Mouse (Mus musculus): ENCODE measurements at regions not wholly inside any gene's neighbourhood (a gene's known extent, or its start where the extent isn't known, plus 50 kb on each side); places are given as distances from the start of the nearest gene placed in this dataset.

DNA sequence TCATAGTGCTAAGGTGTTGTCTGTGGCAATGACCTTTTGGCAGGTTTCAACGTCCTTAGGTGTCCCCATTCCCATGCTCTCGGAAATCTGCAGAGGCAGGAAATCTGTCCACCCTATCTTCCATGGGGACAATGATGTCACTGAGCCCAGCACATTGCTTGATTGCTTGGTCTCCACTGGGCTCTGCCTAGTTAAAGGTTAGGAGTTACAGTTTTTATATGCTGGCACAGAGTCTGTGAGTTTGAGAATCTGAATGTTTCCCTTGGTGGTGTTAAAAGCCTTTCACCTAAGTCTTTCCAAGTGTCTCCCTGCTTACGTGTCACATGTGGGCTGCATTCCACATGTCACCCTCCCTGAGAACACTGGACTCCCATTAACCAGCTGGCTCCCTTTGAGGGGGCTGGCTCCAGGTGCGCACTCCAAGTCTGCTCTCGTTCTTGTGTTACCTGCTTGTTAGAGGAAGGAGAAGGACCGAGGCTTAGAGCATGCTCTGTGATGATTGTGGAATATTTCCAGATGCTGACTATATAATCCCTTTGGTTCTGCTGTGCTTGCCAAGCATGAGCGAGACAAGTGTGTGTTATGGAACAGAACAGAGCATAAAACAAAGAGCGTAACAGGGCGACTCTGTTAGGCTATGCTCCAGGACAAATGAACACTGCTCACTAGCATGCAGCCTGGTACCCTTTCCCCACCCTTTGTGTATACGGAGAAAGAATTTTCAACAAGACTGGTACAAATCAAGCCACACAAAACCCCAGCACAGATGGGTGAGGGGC lies 284.6 kb upstream of the Auts2 start:
- no peak for DNase-seq (ENCODE audit: low spot score in 2 of 2)

DNA sequence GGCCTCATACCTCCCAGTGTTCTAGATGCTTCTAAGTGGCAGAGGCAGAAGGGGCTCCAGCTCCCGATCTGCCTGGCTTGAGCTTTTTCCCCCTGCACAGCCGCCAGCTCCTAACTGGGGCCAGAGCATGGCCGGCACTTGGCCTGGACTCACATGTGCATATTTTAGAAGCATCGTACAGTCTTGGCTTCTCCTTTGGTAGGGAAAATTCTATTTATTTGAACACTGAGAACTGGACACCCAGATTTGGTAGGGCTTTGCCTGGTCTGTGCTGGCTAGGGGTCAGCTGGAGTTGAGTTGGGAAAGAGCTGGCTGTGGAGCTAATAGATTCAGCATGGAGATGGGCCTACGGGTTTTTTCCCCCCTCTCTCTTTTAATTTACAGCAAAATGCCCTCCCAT lies 282.9 kb upstream of the Auts2 start:
- no peak for DNase-seq (ENCODE audit: low spot score in 2 of 2)

DNA sequence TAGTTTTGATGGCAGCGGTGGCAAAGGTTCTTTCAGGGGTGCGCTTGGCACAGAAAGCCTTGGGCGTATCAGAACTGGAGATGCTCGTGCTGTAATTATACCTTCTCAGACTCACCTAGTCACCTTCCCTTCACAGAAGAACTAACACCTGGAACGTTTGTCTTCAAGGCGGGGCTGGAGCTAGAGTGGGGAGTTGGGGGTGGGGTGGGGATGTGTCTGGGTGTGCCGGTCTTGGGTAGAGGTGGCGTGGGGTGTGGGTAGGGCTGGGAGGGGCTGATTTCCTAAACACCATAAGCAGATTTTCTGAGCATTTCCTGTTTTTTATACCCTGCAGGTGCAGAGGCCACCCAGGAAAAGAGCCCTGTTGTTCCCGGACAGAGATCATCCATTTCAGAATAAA lies 274.5 kb upstream of the Auts2 start:
- no peak for DNase-seq (ENCODE audit: low spot score in 2 of 2)

DNA sequence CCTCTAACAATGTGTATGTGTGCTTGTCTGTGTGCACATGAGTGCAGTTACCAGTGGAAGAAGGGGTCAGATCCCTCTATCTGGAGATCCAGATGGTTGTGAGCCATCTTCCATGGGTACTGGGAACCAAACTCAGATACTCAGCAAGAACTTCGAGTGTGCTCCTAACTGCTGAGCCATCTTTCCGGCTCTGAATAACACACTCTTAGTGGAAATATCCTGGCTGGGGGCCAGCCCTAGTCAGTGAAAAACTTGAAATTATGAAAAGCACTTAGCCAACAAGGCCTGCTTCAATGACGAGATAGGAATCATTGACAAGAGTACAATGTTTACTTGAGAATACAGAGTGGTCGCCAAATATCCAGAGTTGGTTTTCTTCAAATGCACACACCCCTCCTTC lies 266.0 kb upstream of the Auts2 start:
- DNase-seq (ENCODE audit: low spot score in 2 of 2), result no peak

DNA sequence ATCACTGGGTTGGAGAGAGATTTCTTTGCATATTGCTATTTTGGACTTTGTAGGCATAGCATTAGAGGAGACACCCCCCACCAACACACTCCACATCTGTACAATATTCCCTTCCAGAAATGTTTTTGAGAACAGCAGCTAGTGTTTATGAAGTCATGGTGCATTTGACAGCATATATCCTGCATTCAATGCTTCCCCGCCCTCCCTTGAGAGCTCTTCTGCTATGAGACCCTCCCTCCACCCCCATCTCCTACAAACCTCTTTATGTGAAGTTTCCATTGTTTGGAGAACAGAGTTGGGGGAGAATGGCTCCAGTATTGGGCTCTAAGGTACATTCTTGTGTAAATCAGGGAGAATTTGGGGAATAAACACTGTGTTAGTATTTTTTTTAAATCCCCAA lies 252.9 kb upstream of the Auts2 start:
- no peak for DNase-seq (ENCODE audit: low spot score in 2 of 2)

DNA sequence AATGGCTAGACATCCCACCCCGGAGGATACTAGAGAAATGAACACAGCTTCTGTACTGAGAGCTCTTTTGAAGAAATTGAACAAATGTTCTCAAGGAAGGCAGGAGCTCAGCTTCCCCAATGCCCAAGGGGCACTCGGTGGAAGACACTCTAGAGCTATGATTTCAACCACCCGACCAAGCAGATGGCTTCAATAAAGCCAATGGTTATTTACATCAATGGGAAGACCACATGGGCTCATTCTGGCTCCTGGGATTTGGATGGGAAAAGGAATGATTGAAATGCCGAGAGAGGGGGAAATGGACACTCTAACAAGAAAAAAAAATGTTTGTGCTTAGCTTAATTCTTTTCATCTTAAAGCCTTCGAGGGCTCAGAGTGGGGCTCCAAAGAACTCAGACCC lies 249.3 kb upstream of the Auts2 start:
- no peak for DNase-seq (ENCODE audit: low spot score in 2 of 2)

DNA sequence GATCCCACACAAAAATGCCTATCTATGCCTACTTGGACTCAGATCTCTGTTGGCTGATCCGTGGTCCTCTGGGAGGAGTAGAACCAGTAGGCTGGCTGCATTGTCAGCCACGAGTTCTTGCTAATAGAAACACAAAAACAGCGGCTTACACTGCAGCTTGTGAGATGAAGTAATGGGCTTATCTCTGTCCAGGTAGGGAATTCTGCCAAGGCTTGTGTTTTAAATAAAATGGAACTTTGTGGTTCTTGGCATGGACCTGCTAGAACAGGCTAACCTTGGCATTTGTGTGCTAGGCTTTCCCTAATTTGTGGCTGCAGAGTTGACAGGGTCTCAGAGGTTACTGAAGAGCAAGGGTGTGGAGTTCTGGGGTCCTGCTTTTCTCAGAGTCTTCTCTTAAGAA lies 242.1 kb upstream of the Auts2 start:
- DNase-seq (ENCODE audit: low spot score in 2 of 2), result no peak

DNA sequence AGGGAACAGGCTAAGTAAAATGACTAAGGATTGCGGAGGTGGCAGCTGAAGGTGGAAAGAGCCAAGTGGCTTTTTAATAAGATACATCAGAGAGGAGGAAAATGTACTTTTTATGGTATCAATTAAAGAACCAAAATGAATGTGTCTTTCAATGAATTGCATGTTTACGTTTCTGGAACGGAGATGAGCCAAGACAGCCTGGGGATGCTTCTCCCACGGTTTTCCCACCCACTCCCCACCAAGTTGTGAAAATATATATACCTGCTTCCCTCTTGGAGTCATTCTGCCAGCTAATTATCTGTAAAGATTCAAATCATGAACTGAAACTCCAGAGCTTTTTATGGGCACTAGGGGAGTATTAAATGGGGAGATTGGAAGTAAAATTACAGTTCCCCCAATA lies 241.6 kb upstream of the Auts2 start:
- DNase-seq (ENCODE audit: low spot score in 2 of 2), result no peak

DNA sequence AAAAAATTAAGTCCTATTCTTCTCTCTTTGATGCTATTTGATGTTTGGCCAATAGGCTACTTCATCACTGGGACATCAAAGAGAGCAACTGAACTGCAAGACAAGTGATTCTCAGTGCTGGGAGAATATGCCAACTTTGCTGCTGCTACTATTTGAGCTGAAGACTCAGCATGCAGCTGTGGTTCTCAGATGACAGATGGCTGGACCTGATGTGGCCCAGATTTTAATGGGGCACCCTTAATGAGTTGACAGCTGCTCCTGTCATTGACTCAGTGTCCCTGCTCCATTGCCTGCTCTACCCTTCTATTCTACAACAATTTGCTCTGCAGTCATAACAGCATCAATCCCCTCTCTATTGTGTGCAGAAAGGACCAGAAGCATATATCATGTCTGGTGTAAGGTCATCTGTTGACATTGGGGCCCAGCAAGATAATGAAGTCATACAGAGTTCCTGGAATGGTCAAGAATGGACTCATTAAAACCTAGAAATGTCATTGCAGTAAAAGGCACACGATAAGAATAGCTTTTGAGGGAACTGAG lies 231.1 kb upstream of the Auts2 start:
- no peak for DNase-seq (ENCODE audit: low spot score in 2 of 2)

DNA sequence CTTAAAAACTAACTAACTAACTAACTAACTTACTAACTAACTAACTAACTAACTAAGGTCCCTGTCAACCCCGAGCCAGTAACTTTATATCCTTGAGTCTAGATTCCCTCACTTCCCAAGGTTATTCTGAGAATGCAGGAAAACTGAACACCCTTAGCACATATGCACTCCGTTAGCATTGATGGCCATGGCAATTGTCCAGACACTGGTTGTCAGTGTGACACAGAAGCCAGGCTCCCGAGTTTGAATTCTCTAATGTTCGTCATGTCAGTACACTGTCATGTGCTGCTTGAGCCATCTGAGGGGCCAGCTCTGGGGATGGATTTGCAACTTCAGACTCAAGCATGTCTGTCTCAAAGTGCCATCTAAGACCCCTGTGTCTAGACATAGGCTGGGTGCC lies 217.3 kb upstream of the Auts2 start:
- no peak for DNase-seq (ENCODE audit: low spot score in 2 of 2)

DNA sequence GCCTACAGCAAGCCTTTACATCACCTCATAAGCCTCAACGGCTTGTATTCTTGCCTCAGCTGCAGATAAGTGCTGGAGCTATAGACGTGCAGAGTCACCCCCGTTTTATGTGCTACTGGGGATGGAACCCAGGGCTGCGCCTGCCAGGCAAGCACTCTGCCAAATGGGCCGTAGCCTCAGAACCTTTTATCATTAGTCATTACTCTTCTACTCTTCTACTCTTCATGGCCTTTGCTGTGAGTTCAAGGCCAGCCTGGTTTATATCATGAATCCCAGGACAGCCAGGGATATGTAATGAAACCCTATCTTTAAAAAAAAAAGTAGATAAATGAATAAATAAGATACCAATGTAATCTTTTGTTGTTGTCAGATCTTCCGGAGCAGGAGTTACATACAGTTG lies 216.6 kb upstream of the Auts2 start:
- DNase-seq (ENCODE audit: low spot score in 2 of 2), result no peak

DNA sequence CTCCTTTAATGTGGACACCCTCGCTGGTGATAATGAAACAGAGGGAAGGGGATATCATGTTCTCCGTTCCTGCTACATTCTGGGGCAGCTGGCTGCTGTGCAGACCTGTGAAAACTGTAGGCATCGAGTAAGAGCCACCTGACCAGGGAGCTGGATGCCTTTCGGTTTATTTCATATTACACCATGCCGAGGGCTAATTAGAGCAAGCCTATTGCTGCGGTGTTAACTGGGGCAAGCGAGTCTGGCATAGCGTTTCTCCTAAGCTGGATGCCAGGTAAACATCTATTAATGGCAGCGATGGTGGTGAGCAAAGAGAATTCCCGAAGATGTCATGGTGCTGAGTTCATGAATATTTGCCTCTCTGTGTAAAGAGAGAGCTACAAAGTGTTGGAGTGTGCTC lies 215.8 kb upstream of the Auts2 start:
- no peak for DNase-seq (ENCODE audit: low spot score in 2 of 2)

DNA sequence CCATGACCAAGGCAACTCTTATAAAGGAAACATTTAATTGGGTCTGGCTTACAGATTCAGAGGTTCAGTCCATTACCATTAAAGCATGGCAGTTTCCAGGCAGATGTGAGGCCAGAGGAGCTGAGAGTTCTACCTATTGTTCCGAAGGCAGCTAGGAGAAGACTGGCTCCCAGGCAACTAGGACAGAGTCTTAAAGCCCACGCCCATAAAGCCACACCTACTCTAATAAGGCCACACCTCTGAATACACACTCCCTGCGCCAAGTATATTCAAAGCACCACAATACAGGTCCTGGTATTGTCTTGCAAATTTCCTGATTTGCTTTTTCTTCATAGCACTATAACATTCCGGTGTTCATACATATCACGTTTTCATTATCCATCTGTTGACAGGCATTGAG lies 194.8 kb upstream of the Auts2 start:
- DNase-seq (ENCODE audit: low spot score in 2 of 2), result no peak

DNA sequence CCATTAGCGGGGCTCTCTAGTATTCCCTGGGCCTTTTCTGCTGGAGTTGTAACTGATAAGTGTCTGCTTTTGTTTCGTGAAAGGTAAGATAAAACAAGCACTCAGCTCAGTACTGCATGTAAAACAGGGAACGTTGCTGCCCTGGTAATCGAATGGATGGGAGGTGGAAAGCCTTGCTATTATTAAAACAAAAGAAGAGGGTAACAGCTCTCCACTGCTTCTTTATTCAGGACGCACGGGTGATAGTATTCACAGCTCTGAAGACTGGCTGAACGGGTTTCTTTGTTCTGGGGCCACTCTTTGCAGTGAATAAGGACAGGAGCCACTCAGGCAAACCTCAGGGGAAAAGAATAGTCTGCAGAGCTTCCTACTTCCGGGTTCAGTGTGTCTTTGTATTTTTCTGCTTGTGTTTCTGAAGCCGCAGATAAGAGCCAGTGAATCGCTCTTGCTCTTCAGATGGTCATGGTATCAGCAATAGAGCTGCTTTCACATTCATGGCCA lies 185.6 kb upstream of the Auts2 start:
- no peak for DNase-seq (ENCODE audit: low spot score in 2 of 2)

DNA sequence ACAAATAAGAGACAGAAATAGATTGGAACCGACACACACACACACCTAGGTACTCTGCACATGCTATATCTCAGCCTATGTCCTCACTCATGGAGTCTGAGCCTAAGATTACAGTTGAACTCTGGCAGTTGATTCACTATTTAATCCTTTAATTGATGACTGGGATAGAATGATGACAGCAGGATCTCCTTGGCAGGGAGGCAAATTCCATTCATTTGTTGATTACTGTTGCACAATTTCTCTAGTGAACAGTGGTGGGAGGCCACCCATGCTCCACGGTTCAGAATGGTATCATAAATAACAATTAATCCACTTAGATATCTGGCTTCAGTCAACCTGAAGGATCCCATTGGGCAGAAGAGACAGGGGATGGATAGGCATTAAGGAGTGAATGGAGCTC lies 181.3 kb upstream of the Auts2 start:
- no peak for DNase-seq (ENCODE audit: low spot score in 2 of 2)

DNA sequence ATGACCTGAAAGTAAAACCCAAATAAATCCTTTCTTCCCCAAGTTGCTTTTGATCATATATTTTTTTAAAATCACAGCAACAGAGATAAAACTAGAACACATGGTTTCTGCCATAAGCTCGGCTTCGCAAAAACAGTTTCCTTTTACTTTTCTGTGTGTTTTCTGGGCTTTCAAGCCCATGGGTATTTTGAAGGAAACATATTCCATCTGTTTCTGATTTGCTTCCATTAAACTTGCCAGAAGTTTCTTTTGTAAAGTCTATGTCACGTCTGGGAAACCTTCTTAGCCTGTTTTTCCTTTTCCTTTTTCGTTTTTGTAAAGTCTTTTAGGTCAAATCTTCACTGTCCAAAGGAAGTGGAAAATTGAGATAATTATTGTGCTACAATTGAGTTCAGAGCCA lies 167.2 kb upstream of the Auts2 start:
- no peak for DNase-seq (ENCODE audit: low spot score in 2 of 2)

DNA sequence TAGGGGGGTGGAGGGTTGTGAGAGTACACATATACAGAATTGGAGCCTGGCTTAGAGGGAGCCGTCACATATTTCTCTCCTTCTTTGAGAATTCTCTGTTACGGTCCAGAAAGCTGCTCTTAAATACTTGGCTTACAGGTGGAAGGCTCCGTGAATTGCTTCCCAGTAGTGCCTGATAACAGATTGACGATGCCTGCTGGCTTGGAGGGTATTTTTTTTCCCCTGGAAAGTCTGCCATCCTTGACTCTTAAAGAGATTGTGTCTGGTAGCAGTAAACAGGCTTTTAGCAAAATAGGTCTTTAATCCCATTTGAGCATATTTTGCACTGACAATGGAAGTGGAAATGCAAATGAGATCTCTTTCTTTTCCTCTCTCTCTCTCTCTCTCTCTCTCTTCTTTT lies 164.4 kb upstream of the Auts2 start:
- DNase-seq (ENCODE audit: low spot score in 2 of 2), result no peak

DNA sequence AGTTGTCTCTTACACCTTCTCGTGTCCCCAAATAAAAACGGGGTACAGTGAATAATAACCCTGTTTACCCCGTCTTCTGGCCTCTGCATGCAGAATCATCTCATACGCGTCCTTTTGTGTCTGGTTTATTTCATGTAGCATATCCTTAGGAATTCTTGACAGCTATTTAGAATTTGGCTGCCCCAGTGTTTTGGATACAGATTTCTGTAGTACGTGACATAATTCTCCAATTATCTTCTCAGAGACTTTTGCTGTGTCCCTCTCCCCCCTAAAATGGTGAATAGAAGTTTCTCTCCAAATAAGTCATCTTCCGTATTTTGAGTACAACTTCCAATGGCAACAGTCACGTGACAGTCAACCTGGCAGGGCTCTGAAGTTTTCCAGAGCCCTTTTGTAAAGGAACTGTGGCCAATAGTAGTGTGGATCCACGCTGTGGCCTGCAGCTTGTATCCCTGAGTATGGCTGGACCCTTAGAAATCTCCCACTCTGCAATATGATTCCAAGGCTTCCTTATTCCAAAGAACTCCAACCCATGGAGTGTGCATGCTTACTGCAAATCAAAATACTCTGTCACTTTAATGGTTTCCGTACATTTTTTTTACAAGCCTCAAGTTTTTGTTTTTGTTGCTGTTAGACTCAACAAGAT lies 160.4 kb upstream of the Auts2 start:
- no peak for DNase-seq (ENCODE audit: low spot score in 2 of 2)

DNA sequence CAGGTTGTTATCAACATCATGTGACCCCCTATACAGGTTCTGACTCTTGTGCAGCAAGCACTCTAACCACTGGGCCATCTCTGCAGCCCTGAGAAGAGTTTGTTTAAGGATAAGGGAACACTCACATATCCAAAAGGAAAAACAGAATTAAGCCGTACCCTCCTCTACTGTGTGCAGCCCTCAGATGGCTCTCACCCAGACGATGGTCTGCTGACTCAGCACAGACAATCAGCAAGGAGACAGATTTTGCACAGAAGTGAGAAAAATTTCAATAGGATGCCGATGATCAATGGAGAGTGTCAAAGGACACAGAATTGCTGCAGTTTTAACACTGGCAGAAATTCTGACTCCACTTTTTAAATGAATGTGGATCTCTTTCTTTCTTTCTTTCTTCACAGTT lies 159.4 kb upstream of the Auts2 start:
- no peak for DNase-seq (ENCODE audit: low spot score in 2 of 2)

DNA sequence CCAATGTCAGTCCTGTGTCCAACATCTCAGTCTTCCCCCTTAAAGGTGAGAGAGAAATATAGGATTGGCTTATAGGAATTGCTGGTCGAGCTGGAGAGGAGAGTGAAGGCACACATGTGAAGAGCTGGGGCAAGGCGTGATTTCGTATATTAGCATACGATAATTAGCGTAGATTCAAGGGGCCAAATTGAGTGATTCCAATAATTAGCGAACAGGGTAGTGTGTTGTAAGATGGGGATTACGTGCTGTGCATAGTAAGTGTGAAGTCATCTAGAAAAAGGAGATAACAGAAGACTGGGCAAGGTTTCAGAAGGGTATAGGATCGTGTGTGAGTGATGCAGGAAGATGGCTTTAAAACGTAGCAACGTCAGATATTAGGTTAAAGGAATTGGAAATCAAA lies 147.6 kb upstream of the Auts2 start:
- no peak for DNase-seq (ENCODE audit: low spot score in 2 of 2)

DNA sequence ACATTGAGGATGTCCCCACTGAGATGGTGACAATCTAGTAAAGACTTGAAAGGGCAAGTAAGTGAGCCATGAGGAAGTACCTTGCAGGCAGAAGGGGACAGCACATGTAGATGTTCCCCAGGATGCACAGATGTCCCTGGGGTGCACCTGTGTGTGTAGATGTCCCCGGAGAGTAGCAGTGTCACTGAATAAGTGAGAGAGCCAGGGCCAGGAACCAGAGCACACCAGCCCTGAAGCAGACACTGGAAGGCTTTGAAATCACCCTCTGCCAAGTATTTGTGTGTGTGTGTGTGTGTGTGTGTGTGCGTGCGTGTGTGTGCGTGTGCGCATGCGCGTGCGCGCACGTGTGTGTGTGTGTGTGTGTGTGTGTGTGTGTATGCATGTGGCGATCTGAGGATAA lies 132.1 kb upstream of the Auts2 start:
- DNase-seq (ENCODE audit: low spot score in 2 of 2), result no peak

DNA sequence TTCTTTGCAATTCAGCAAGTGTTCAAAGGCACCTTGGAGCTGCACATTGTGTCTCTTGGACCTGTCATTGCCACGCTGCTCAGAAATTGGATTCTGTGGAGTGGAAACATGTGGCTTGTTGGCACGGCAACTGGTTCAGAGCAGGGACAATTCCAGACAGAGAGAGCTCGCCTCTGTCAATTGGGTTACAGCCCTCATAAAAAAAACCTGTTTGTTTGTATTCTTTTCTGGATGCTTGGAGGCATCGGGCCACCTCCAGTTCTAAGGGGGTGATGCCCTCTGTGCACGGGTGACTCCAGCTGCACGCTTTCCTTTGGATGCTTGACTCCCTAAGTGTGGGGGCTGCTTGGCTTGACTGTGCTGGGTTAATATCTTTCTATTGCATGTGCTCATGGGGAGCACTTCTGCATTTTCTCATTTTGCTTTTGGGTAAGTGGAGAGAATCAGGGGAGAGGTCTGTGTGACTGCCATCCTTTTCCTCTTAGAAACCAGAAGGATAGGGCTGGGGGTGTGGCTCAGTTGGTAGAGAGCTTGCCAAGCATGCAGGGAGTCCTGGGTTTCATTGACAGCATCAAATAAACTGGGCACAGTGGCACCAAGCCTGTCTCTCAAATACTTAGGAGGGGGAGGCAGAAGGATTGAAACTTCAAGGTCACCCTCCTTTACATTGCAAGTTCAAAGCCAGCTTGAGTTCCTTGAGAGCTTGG lies 130.6 kb upstream of the Auts2 start:
- peak in 1 of 2 experiments; percentile 22 for DNase-seq (ENCODE audit: low spot score in 2 of 2)

DNA sequence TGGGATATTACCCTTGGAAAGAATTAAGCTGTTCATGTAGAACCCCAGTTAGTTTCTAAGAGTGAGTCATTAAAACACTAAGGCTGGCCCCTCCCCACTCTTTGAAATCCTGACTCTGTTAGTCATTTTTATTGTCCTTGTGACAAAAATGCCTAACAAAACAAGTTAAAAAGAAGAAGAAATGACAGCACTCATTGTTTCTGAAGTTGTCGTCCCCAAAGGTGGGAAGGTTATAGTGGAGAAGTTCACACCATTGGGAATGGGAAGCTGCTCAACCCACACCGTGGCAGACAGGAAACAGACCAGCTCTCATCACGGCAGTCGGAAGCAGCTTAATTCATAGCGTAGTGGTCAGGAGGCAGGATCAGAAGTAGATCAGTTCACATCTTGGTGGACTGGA lies 128.4 kb upstream of the Auts2 start:
- DNase-seq (ENCODE audit: low spot score in 2 of 2), result no peak
